Mouse (Mus musculus): ENCODE results near the gene Igfbp5.

- TF ChIP-seq CHD2 (IDR thresholded peaks at IDR 0.05; ENCODE audit: low read depth, low read length) (no peak), HCFC1 (IDR thresholded peaks at IDR 0.05; ENCODE audit: borderline replicate concordance, insufficient read depth, low read length) (no peak), MAFK (IDR thresholded peaks at IDR 0.05; ENCODE audit: insufficient read depth, low read depth, low read length) (no peak), ZNF384 (IDR thresholded peaks at IDR 0.05; ENCODE audit: low read depth, low read length) (no peak), ZC3H11A (IDR thresholded peaks at IDR 0.05; ENCODE audit: borderline replicate concordance, low read depth, low read length) (peak; percentile 99)
These were observed 8.8 kb downstream of the Igfbp5 start for GRCm38 (mm10) chr1:72865900-72866299.

Data from ES-E14 (cell line).